Mouse (Mus musculus) lung, postnatal 0 days (tissue): Measurements from ENCODE around the gene Ccp110. TPM values are rescaled to one million over a fixed set of nuclear protein-coding genes. Genes with fewer than 3 reads are reported as not detected.

ENCODE experiments used
- ATAC-seq: fragments of 200-750 bp; cut with Nextera tagmentation; 2 replicates; pipeline ENCODE4 v1.8.0; 2017; ENCODE audit warnings: moderate library complexity
- DNase-seq: peaks from one replicate; pipeline ENCODE4 v3.0.0-alpha.2; 2016; ENCODE audit warnings: low spot score
- H3K27ac ChIP-seq: fragments of 300-500 bp; sonication (generic); 2 replicates; pipeline ENCODE4 v1.5.1; 2014; ENCODE audit warnings: antibody characterized with exemption, mild to moderate bottlenecking, low read length, mixed read lengths
- H3K27me3 ChIP-seq: fragments of 300-500 bp; sonication (generic); replicated peaks from 2 replicates; pipeline ENCODE4 v1.6.1; 2014; ENCODE audit warnings: low read length, mixed read lengths; ENCODE audit not compliant: insufficient read depth
- H3K36me3 ChIP-seq: fragments of 300-500 bp; sonication (generic); 2 replicates; pipeline ENCODE4 v1.6.1; 2014; ENCODE audit warnings: low read length, mixed read lengths; ENCODE audit not compliant: insufficient read depth
- H3K4me1 ChIP-seq: fragments of 300-500 bp; sonication (generic); 2 replicates; pipeline ENCODE4 v1.6.1; 2014; ENCODE audit warnings: antibody characterized with exemption, low read depth, low read length, mixed read lengths; ENCODE audit not compliant: insufficient read depth
- H3K4me2 ChIP-seq: fragments of 300-500 bp; sonication (generic); replicated peaks from 2 replicates; pipeline ENCODE4 v1.6.1; 2014; ENCODE audit warnings: low read depth, mild to moderate bottlenecking, low read length, moderate library complexity, mixed read lengths
- H3K4me3 ChIP-seq: fragments of 300-500 bp; sonication (generic); 2 replicates; pipeline ENCODE4 v1.5.1; 2014; ENCODE audit warnings: low read depth, low read length
- H3K9ac ChIP-seq: fragments of 300-500 bp; sonication (generic); replicated peaks from 2 replicates; pipeline ENCODE4 v1.6.1; 2014; ENCODE audit warnings: low read depth, mild to moderate bottlenecking
- H3K9me3 ChIP-seq: fragments of 300-500 bp; sonication (generic); 2 replicates; pipeline ENCODE4 v1.6.1; 2016; ENCODE audit warnings: low read length, mixed read lengths
- CTCF ChIP-seq: IDR thresholded peaks from 2 replicates; pipeline ENCODE4 v1.5.1; 2016; ENCODE audit warnings: antibody characterized with exemption, mild to moderate bottlenecking
- EP300 ChIP-seq: IDR thresholded peaks from 2 replicates; pipeline ENCODE4 v1.6.1; 2016; ENCODE audit warnings: antibody characterized with exemption, mild to moderate bottlenecking, control low read depth
- WGBS: fragments of 180-500 bp; shearing (Covaris S2); extraction: QIAGEN DNeasy Blood & Tissue Kit; methylation state at CpG from one replicate; pipeline ENCODE4 v1.1.7; 2014; 5-methylcytosine and 5-hydroxymethylcytosine counted together
- polyA plus RNA-seq: library from polyadenylated mRNA; unstranded; fragments of >200 nt; fragmentation: Nextera tagmentation; extraction: Ambion mirVana; gene quantifications from 2 replicates; pipeline ENCODE4 v1.2.1, GENCODE M21; 2015

Gene Ccp110
- polyA plus RNA-seq, 1 experiment from 2014 or later, result 8.4 TPM

DNA sequence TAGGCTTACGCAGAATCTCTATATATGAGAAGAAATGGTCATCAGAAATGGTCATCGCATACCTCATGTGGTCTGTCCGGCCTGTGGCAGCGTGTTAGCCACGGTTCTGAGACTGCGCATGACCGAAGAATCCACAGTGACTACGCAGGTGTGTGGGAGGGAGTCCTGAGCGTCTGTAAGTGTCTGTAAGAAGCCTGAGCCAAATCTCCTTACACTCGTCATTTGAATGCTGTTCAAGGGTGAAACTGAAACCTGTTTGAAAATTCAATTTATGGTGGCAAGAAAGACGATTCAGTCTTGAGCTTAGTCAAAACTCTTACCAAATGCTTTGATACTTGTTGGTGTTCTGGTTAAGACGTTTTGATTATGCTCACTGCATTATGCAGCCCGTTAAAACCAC lies 20.9 kb downstream of the Ccp110 start:
- Histone ChIP-seq H3K4me3 (no peak overlapping the region), H3K4me2 (no peak overlapping the region), H3K27me3 (no peaks in the 10 kb centered on the region), H3K27ac (no peak overlapping the region), H3K9me3 (no peaks in the 10 kb centered on the region), H3K9ac (no peak overlapping the region), H3K4me1 (no peaks in the 10 kb centered on the region), H3K36me3 (no peaks in the 10 kb centered on the region; the same call in 1 of the 2 replicates)
- WGBS, result 91% methylated on average over 13 of the region's 13 CpGs
- DNase-seq (no peak), ATAC-seq (no peak)
- TF ChIP-seq CTCF (no peak), EP300 (no peak)

DNA sequence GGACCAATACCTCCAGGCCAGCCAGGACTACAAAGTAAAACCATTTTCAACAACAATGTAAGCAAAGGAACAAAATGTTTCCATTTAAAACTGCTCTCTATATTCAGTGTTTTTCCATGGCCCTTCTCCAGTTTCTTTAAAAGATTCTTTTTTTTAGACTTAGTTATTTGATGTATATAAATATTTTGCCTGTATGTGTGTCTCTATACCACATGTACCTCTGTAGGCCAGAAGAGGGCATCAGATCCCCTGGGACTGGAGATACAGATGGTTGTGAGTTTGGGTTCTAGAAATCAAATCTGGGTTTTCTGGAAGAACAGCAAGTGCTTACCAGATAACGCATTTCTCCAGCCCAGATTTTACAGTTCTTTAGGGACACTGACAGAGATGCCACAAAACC lies 26.4 kb downstream of the Ccp110 start:
- ATAC-seq (no peak), DNase-seq (no peak)
- no peak for TF ChIP-seq EP300
- 0 out of 2 replicates have a peak, but pooled peaks have one; percentile 32 for TF ChIP-seq CTCF
- Histone ChIP-seq H3K27ac (no peak overlapping the region), H3K9ac (no peak overlapping the region), H3K27me3 (no peaks in the 10 kb centered on the region), H3K4me1 (peaks cover 6% of the 10 kb centered on the region; the same call in 1 of the 2 replicates), H3K9me3 (no peaks in the 10 kb centered on the region), H3K4me3 (no peak overlapping the region), H3K4me2 (no peak overlapping the region), H3K36me3 (no peaks in the 10 kb centered on the region)
- 72% methylated on average over 1 of the region's 1 CpGs for WGBS

DNA sequence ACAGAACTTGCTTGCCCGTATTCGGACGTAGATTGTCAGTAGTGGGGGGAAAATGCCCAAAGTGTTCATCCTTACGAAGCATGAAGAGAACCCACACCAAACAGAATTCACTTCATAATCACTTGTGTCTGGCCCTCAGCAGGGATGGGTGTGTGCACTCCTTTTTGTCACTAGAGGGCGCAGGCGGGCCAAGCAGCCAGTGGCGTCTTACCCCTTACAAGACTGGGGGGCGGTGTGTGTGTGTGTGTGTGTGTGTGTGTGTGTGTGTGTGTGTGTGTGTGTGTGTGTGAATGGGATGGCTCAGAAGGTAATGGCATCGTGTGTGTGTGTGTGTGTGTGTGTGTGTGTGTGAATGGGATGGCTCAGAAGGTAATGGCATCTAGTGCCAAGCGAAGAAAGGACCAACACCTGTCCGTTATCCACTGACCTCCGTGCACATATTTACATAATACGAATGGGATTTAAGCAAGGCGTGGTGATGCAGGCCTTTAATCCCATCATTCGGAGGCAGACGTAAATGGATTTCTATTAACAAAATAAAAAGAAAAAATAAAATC lies 27.7 kb downstream of the Ccp110 start, which contains the start of gene Vps35l:
Gene Vps35l, plus strand, starts transcription at position 252 of the 557 bp plus-strand sequence.
- DNase-seq (peak; percentile 89), ATAC-seq (peak; percentile 90)
- peaks cover 6% of the 10 kb centered on the region; the same call in 1 of the 2 replicates for H3K4me1 ChIP-seq
- H3K9ac ChIP-seq, result peak within 1 kb of the TSS; percentile 43; the same call in 1 of the 2 replicates
- no peaks in the 10 kb centered on the region for H3K27me3 ChIP-seq
- no peak within 1 kb of the TSS for H3K27ac ChIP-seq
- H3K9me3 ChIP-seq, result no peaks in the 10 kb centered on the region
- TF ChIP-seq CTCF (peak; percentile 95), EP300 (no peak)
- 1% methylated on average over 15 of the region's 16 CpGs for WGBS
- peak within 1 kb of the TSS; percentile 75 for H3K4me2 ChIP-seq
- H3K36me3 ChIP-seq, result no peaks in the 10 kb centered on the region
- peak within 1 kb of the TSS; percentile 71 for H3K4me3 ChIP-seq

DNA sequence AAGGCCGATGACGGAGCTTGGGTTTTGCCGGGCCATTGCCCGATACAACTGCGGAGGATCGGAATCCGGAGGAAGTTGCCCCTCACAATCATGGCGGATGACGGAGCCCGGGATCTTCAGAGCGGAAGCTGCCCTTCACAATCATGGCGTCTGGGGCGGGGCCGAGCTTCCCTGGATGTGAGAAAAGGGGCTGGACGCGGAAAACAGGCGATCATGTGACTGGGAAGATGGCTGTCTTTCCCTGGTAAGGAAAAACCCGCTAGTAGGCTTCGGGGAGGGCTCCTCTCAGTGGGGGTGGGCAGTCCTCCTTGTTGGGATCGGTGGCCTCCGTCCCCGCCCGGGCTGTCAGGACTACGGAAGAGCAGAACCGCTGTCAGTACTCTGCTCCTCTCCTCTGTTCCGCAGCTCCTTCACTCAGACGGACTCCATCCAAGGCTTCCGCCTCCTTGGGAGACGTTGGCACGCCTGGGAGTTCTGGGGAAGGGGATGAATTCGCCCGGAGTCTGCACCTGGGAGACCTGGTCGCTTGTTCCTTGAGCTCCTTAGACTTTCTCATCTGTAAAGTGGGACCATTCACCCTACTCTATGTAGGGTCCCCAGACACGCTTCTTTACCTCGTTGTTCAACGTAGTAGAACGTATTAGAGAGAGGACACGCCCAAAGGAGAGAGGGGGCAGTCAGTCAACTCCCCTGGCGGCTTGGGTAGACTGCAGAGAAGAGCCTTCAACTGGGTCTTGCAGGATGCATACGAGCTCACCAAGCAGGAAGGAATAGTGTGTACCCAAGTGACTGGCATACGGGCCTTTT lies 28.4 kb downstream of the Ccp110 start:
- WGBS, result 3% methylated on average over 35 of the region's 41 CpGs
- Histone ChIP-seq H3K4me1 (peaks cover 6% of the 10 kb centered on the region; the same call in 1 of the 2 replicates), H3K4me2 (peak overlapping the region; percentile 75), H3K4me3 (peak overlapping the region; percentile 71), H3K36me3 (no peaks in the 10 kb centered on the region), H3K9me3 (no peaks in the 10 kb centered on the region), H3K27me3 (no peaks in the 10 kb centered on the region), H3K27ac (no peak overlapping the region), H3K9ac (peak overlapping the region; percentile 43; the same call in 1 of the 2 replicates)
- TF ChIP-seq CTCF, result no peak
- TF ChIP-seq EP300, result 0 out of 2 replicates have a peak, but pooled peaks have one; percentile 11
- peak; percentile 98 for DNase-seq
- peak; percentile 98 for ATAC-seq

DNA sequence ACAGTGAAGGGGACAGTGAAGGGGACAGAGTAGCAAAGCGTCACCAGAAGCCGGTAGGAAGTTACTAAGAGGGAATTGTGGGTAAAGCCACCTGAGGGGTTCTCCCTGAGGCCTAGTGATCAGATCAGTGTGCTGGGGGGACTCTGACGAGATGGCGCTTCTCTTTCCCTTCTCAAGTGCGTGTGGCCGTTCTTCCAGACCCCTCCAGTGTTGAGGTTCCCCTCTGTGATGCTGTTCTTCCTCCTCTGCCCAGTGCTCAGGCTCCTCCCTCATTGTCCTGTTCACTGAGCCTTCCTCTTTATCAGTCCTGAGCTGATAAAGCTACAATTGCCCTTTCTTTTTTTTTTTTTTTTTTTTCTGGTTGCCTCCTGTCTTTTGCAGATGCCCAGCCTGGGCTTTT lies 29.9 kb downstream of the Ccp110 start:
- no peaks in the 10 kb centered on the region for H3K27me3 ChIP-seq
- ATAC-seq, result no peak
- WGBS, result 82% methylated on average over 6 of the region's 6 CpGs

DNA sequence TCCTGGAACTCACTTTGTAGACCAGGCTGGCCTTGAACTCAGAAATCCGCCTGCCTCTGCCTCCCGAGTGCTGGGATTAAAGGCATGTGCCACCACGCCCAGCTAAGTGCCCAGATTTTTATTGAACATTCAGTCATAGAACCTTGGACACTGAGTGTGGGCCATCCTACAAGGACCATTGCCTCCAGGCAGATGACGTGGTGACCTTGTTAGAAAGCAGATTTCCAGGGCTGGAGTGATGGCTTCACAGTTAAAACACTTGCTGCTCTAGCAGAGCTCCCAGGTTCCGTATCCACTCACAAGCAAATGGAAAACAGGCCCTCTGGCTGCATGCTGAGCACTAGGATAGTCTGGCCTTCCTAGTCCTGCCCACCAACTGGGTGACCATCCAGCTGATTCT lies 32.4 kb downstream of the Ccp110 start:
- Histone ChIP-seq H3K36me3 (peaks cover 27% of the 10 kb centered on the region), H3K9me3 (no peaks in the 10 kb centered on the region), H3K4me3 (no peak overlapping the region), H3K4me2 (no peak overlapping the region), H3K9ac (no peak overlapping the region), H3K27me3 (no peaks in the 10 kb centered on the region), H3K4me1 (peaks cover 6% of the 10 kb centered on the region; the same call in 1 of the 2 replicates), H3K27ac (no peak overlapping the region)
- WGBS, result 94% methylated on average over 5 of the region's 5 CpGs
- ATAC-seq, result no peak
- DNase-seq, result no peak
- no peak for TF ChIP-seq EP300
- TF ChIP-seq CTCF, result no peak

More for the DNA sequence above, 29.9 kb downstream of the Ccp110 start:
- TF ChIP-seq EP300 (no peak), CTCF (no peak)
- H3K9ac ChIP-seq, result no peak overlapping the region
- no peaks in the 10 kb centered on the region for H3K9me3 ChIP-seq
- no peak for DNase-seq
- peaks cover 6% of the 10 kb centered on the region; the same call in 1 of the 2 replicates for H3K4me1 ChIP-seq
- H3K27ac ChIP-seq, result no peak overlapping the region
- no peak overlapping the region for H3K4me2 ChIP-seq
- H3K4me3 ChIP-seq, result no peak overlapping the region
- peaks cover 5% of the 10 kb centered on the region for H3K36me3 ChIP-seq
